Mouse (Mus musculus): Measurements from ENCODE around the gene 4933416C03Rik. TPM values are rescaled to one million over a fixed set of nuclear protein-coding genes. Genes with fewer than 3 reads are reported as not detected.

Gene 4933416C03Rik
- 4.0 TPM for polyA plus RNA-seq (2014; fragmentation: Illumina TruSeq; extraction: RNeasy Lipid Tissue Mini Kit (QIAGEN cat#74804); ENCODE audit: low read depth, low replicate concordance)

GRCm38 (mm10) chr10:116113867-116114474 is at the start of gene 4933416C03Rik:
TSS of gene 4933416C03Rik (minus strand) at chr10:116113917.

Other genes starting within 250 kb of the 4933416C03Rik start
- gene Ptprr, start 95.7 kb downstream of the 4933416C03Rik start, polyA plus RNA-seq (2014; fragmentation: Illumina TruSeq; extraction: RNeasy Lipid Tissue Mini Kit (QIAGEN cat#74804); ENCODE audit: low read depth, low replicate concordance), result 0.73 TPM
- gene Ptprb, start 161.6 kb upstream of the 4933416C03Rik start, polyA plus RNA-seq (2014; fragmentation: Illumina TruSeq; extraction: RNeasy Lipid Tissue Mini Kit (QIAGEN cat#74804); ENCODE audit: low read depth, low replicate concordance), result 19.4 TPM

Data from adipose tissue, adult 10 weeks (tissue).